Mouse (Mus musculus): ENCODE results near the gene Dgkb.

The Dgkb gene

DNA sequence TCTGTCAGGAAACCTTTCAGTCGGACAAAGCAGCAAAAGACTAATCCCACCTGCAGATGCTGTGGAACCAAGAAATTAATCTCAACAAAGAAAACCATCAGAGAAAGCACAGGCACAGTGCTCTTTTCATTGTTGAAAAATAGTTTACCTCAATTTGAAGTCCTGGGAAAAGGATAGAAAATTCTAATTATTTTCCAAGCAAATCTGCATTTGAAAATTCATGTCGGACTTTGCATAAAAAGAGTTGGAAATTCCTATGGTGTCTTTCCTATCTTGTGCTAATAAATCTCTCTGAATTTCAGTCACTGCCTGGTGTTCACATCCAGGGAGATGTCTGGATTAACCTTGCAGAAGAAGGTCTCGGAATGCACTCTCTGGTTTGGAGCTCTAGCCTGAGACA lies at the start of gene Dgkb:
Gene Dgkb (plus strand): TSS at position 301 of the 400 bp plus-strand sequence.
- DNase-seq (ENCODE audit: low spot score), result no peak

DNA sequence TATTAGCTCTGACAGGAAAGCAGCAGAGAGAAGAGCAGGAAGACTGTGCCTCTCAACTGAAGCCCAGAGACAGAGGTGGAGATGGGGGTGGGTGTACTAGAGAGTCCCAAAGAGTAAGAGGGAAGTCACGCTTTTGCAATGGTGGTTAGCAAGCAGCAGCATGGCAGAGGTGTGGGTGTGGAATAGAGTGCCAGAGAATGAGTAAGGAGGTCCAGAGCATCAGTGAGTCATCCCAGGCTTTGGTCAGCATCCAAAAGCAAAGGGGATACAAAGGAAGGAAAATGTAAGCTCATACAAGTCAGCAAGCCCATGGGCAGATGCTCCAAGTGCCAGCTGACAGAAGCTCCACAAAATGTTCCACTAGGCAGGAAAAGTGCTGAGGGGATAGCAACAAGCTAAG lies 47.7 kb upstream of the Dgkb start:
- peak; percentile 49 for DNase-seq (ENCODE audit: low spot score)

DNA sequence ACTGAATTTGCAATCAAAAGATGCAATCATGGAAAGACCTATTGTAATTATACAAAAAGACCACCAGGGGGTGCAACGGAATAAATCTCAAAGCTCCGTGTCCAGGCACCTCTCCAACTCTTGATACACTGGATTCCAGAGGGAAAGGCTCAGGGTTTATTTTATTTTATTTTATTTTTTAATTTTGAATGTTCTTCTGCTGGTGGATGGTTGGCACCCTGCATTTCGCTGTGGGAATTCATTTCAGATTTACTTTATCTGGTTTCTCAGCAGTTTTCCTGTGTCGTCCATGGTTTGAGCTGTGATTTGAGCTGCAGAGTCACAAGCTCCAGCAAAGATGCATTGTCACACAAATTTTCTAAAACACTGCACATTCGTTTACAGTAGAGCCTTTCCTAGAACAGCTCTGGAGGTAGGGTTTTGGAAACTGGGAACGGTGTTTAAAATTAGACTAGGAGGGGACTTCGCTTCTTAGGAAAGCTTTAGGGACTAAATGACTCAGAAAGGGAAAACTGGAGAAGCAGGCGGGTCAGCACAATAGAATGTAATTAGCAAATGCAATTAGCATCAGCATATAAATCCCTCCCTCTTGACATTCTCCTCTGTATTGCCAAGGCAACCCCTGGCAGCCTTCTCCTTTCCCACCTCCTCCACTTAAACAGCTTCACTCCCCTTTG lies 43.7 kb upstream of the Dgkb start:
- peak; percentile 9 for DNase-seq (ENCODE audit: low spot score)

DNA sequence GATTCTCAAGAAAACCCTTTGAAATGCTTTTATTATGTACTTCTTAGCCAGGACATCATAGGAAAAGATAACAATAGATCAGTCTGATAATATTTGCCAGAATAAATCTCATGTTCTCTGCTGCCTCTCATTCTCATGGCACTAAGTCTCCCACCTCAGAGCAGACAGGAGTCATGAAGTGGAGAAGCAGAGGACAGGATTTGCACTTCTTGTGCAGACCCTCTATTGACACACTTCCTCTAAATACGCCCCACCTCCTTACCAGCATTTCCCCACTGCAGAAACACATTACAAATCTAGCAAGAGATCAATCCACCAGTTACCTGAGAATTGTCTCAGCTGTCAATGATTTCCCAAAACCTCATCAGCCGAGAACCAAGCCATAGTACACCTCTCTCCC lies 42.9 kb upstream of the Dgkb start:
- no peak for DNase-seq (ENCODE audit: low spot score)

DNA sequence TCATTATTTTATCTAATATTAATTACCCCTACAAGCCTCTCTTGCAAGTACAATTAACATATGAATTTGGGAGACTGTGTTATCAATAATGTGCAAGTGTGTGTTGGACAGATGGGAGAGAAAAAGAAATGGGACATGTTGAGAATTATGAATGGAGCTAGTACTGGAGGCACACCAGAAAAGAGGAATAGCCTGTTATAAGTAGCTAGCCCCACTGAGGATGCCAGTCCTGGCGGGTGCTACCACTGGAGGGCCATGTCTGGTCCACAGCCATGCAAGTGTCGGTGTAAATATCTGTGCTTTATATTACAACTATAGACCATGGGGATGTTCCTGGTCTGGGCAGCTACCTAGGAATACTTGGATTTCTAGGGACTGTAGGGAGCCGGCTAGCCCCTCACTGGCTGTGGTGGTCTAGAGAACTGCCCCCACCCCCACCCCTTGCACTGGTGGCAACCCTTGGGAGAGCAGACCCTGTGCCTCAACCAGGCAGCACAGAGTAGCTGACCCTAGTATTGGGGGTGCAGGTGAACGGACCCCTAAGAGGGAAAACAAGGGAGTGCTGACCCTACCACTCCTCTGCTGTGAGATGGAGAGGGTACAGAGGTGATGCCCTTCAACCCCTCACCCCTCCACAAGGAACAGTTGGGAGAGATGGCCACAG lies 21.1 kb upstream of the Dgkb start:
- DNase-seq (ENCODE audit: low spot score), result no peak

DNA sequence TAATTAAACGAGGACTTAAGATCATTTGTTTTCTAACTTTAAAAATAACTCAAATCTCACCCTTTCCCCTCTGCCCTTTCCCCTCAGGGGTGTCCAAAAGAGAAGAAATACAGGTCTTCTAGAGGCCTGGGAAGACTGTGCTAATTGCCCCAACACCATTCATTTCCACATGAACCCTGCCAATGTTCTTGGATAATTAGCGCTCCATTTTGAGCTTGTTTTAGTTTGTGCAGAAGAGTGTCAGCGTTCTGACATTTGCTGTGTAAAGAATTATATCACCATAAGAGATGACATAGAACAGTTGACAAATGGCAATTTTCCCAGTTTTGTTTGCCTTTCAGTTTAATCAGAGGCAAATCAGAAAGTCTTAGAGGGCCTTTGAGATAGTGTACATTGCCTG lies 3.4 kb upstream of the Dgkb start:
- DNase-seq (ENCODE audit: low spot score), result peak; percentile 13

DNA sequence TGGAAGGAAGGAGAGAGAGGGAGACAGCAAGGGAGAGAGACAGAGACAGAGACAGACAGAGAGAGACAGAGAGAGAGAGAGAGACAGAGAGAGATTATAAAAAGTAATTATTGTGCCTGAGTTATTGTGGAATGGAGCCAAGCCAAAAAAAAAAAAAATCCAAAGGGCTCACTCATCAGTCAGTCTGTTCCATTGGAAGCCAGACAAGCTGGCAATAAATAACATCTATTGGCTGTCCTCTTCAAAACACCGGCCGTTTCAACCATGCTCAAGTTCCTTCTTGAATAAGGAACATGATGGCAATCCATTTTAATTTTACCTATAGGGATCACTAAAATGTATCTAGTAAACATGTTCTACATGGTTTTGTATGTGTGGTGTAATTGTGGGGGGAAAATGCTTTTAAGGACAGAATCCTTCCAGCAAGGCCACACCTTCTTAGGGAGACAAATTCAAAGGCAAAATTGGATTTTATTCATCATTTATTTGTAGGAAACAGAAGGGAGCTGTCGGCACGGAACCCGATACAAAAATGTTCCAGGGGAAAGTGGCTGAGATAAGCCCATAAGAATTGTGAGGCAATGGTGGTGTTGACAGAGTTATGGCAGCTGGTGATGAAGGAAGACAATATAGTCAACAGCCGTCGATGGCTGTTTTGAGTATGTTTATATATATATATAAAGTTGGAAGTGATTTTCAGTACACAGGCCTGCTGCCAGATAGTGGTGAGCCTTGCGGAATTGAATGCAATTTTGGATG lies 3.7 kb downstream of the Dgkb start:
- DNase-seq (ENCODE audit: low spot score), result no peak

DNA sequence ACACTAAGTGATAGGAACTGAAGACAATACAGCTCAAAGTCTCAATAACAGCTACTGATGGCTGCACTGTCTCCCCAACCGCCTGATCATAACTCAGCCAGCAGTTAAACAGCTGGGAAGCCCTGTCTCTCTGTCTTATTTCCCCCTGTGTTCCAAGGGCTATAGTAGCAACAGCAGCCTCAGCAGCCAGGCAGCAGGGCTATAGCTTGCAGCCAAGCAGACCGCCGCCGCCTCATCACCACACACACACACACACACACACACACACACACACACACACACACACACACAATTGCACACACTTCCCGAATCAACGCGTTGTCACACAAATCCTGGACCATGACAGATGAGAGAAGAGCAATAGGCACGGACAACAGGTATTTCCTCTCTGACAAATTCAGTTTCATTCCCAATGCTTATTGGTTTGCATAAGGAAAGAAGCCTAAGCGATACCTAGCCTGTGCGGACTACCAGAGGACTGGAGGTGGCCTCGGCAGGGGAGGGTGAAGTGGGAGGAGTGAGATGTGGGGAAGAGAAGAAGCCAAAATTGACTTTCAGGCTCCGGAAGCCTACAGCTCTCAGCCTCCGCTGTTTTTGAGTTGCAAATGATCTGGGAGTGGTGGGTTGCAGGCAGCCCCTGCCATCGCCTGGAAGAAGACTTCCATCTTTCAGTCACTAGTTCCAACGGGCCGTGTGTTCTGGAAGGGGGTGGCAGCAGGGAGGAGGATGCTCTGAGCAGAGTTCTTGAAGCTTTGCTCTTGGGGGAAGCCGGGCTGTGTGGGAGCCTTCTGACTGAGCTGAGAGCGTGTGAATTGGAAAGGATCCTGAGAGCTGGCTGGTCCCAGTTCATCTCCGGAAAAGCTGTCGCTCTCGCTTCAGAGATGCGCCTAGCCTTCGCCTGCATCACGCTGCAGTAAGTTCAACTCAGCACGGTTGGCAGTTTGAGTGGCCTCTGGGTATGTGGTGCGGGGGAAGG lies 62.8 kb downstream of the Dgkb start:
- DNase-seq (ENCODE audit: low spot score), result peak; percentile 32

DNA sequence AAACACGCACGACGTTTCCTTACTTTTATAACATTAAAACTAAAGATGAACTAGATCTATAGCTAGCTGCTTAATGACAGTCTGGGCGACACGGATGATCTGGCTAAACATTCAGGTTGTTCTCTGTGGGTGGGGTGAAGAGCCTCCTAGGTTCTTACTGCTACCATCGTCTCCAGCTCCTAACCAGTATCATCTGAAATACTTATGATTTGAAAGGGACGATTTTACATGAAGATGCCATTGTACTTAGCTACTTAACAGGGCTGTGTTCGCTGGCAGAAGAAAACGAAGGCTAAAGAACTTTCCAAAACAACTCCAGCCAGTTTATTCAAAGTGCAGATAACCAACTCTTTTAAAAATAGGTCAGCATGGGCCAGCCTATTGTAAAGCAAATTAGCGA lies 63.9 kb downstream of the Dgkb start:
- no peak for DNase-seq (ENCODE audit: low spot score)

DNA sequence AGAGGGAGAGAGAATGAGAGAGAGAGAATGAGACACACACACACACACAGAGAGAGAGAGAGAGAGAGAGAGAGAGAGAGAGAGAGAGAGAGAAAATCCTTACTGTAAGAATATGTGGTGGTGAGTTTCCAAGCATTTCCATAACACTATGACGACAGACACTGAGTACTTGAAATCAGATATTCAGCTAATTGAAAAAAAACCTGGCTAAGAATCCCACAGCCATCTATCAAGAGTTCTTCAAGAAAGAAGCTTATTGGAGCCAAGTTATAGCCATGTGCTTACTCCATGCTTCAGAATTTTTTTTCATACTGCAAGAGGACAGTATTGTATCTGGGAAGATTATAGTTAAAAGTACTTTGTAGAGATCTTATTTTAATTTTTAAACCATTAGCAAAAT lies 65.3 kb downstream of the Dgkb start:
- DNase-seq (ENCODE audit: low spot score), result no peak

DNA sequence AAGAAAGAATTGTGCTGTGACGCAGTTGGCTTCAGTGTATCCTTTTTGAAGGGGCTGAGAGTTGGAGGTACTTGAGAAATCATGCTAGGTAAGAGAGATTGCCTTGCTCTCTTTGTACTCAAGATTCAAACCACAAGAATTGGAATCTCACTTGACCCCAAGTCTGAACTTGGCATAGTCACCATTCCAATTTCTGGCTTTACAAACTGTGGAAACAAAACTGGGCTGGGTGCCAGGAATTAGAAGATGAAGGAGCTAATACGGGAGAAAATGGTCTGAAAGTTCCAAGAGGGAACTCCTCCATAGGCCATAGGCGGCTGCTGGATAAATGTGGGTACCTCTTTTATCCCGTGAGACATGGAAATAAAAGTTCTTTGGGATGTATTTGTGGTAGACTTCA lies 66.3 kb downstream of the Dgkb start:
- DNase-seq (ENCODE audit: low spot score), result no peak

DNA sequence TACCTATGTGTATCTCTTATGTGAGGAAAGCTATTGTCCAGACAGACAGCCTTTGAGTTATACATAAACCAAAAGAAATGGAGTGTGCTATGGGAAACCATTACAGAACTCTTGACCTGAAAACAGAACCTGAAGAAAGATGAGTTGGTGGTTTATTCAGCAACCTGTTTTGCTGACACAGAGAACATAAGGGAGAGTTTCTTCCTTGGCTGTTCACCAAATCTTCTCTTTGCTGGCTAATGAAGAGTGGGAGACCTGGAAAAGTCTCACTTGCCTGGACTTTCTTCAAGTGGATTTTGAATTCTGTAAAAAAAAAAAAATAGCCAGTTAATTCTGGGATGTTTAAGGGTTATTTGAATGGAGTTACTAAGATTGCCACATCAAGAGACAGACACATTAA lies 71.1 kb downstream of the Dgkb start:
- no peak for DNase-seq (ENCODE audit: low spot score)

DNA sequence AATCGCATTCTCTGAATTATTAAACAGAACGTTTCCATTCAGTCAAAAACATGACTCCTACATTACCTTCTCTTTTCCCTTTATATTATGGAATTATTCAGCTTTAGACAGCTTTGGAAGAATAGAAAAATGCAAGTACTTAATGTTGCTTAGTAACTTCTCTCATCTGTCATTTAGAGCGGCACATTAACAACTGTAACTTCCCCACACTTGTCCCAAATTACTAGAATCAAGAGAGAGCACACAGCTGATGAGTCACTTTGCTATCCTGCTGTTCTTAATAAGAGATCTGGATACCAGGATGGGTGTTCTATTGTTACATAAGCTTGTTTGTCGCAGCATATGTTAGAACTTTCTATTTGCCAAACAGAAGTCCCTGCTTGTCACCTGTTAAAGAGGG lies 71.9 kb downstream of the Dgkb start:
- no peak for DNase-seq (ENCODE audit: low spot score)

DNA sequence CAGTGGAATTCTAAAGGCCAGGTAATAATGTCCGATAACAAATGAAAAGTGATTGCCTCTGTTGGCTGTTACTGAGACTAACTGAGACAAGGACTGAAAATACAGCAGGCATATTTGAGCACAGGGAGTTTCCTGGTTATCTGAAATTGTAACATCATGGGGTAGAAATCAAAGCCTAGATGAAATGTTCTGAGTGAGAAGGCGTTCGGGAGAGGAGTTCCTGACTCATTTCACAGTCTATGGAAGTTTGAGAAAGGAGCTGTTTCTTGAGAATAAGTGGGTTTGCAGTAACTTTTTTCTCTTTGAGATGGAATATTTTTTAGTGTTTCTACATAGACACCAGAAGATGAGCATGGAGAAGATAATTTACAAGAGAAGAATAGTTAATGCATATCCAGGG lies 73.8 kb downstream of the Dgkb start:
- no peak for DNase-seq (ENCODE audit: low spot score)

DNA sequence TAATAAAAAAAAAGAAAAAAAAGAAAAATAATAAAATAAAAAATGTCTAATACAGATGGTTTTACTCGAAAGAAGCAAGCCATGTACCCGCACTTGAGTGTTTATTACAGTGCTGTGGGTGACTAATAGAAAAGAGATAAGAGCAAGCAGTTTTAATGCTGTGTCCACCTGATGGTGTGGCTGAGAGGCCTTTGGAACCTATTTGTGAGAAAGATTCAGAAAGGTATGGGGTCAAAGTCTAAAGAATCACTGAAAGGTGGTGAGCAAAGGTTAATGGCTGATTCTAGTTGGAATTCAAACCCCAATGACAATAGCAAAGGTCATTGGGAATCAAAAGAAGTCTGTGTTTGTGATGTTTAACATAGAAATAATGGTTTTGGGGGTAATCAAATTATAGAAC lies 124.6 kb downstream of the Dgkb start:
- DNase-seq (ENCODE audit: low spot score), result no peak

DNA sequence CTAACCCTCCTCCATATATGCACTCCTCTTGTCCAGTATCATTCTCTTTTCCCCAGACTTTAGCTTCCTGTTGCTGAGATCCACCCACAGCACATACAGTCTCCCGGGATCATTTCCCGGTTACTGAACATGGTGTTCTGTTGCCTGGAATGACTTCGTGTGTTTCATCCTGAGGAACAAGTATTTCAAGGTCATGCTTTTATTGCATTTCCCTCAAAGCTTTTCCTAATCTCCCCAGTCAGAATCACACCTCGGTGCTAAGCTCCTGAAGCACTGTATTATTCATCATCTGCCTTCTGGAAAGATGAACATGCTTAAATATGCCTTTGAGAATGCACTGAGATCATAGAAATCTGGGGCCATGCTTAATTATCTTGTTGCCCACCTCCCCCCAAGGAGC lies 138.7 kb downstream of the Dgkb start:
- no peak for DNase-seq (ENCODE audit: low spot score)

DNA sequence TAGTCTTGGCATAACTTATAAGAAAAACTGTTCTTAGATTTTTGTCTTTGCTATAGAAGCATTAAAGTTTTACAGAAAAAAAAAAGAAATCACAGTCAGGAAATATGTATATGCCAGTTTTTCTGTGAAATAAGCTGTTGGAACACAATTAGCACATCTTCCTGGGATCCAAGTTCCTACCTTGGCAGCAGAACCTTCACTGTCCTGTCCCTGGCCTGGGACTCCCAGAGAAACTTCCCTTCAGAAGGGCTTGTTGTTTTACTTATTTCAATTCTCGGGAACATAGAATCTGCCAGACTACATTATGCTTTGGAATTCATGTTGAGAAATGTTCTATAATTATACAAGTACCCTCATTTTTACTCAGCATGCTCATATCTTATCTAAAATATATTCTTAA lies 154.0 kb downstream of the Dgkb start:
- no peak for DNase-seq (ENCODE audit: low spot score)

DNA sequence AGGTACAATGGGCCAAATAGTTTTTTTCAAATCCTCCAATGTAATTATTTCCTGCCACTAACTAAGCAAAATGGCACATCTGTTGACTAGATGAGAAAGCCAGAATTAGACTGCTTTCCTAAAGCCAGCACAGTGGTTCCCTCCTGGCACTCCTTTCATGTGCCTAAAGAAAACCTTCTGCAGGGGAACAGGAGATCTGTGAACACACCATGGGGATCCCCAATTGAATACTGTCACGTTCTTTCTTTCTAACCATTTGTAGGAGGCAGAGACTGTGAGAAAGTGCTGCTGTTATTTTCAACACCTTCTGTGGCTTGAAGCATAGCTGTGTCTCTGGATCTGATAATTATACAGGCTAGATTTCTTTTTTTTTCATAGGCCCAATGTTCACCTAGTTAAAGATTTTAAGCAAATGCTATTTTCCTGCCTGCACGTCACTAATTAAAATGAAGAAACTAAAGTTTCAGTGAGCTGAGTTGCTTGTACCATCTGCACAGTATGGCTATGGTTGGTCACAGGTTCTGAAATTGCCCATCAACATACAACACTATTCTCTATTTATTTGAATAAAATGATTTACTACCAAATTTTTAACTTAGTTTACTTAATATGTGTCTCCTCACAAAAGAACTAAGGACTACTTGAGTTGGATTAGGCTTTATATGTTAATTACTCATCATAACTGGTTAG lies 161.1 kb downstream of the Dgkb start:
- peak; percentile 12 for DNase-seq (ENCODE audit: low spot score)

DNA sequence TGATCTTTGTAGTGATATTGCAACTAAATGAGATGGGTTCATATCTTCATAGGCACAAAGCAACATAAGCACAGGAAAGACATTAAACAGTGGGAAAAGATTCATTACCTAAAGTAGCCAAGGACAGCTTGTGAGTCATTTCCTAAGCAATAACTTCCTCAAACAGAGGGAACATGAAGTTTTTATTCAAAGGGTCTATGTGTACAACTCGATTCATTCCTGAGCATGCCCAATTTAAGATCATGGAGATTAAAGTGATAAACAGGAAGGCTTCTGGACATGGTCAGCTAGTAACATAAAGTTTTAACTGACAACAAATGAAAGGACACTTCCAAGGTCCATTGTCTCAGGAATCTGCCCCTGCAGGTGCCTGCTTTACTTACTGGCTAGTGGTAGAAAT lies 167.8 kb downstream of the Dgkb start:
- DNase-seq (ENCODE audit: low spot score), result no peak

DNA sequence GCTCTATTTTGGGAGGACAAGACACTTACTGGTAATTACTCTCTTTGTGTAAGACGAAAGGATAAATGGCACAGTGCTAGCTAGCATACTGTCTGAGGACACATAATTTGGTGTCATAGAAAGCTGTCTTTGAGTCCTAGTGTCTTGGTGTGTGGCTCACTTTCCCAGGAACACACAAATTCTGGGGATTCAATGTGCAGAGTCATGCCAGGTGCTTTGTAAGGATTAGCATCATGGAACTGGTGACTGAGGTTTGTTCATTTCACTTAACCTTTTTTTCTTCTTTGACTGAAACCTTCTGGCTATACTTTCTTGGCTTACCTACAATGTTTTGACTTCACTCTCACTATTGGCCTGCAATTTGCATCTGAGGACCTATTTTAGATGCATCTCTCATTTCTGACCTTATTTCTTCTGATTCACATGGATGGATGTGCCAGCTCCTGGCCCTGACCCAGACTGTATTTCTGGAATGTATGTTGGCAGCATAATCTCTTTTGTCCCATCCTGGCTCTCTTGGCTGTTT lies 170.6 kb downstream of the Dgkb start:
- DNase-seq (ENCODE audit: low spot score), result no peak

DNA sequence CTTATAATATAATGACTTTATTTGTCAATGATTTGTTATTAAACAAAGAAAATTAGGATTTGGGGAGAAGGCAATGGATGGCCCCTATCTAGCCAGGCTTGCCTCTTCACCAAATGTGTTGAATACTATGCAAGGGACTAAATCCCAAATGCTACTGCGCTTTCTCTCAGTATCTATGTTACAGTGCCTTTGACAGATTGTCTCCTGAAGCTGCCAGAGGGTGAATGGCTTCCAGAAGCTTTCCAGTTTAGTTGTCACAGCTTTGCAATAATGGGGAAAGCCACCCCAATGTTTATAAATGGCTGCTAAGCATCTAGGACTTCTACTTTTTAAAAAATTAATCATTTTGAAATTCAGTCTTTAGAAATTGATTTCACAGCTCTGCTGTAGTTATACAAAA lies 175.7 kb downstream of the Dgkb start:
- DNase-seq (ENCODE audit: low spot score), result no peak

All from layer of hippocampus, adult 9-10 months (tissue).